ENCODE assay signal across 13 mouse cellular contexts in genomic region chr1:30362072-30362769, GRCm38 (mm10).
"Had no signal": no experiment of that assay in that cellular context is flagged by ENCODE, and none has a peak within 500 bp of the region (broad histone marks: within the 10 kb centered on the region; RNA-seq: fewer than 3 reads in every experiment).

No protein-coding gene starts in this region.

- H3K4me2 ChIP-seq: limb, embryonic 15.5 days; liver, embryonic 12.5 days; lung, embryonic 14.5 days; neural tube, embryonic 12.5 days had no signal

- H3K27ac ChIP-seq: limb, embryonic 15.5 days; liver, embryonic 12.5 days; neural tube, embryonic 12.5 days had no signal

- H3K4me1 ChIP-seq: limb, embryonic 15.5 days; liver, embryonic 12.5 days; neural tube, embryonic 12.5 days had no signal

- H3K9ac ChIP-seq: limb, embryonic 15.5 days; liver, embryonic 12.5 days; lung, embryonic 14.5 days; neural tube, embryonic 12.5 days had no signal

- ATAC-seq: intestine, postnatal 0 days; liver, embryonic 12.5 days had no signal

- DNase-seq: kidney, adult 8-10 months; kidney, postnatal 25 days; layer of hippocampus, adult 9-11 months; layer of hippocampus, postnatal 36 days; lung, embryonic 14.5 days; lung, postnatal 10 days; lung, postnatal 4 days; right cerebral cortex, postnatal 14 days had no signal

- H3K27me3 ChIP-seq: limb, embryonic 15.5 days; liver, embryonic 12.5 days; neural tube, embryonic 12.5 days had no signal

- H3K9me3 ChIP-seq: limb, embryonic 15.5 days; liver, embryonic 12.5 days; neural tube, embryonic 12.5 days had no signal

- H3K4me3 ChIP-seq: limb, embryonic 15.5 days; liver, embryonic 12.5 days; myocyte; neural tube, embryonic 12.5 days had no signal

- H3K36me3 ChIP-seq: limb, embryonic 15.5 days; liver, embryonic 12.5 days; neural tube, embryonic 12.5 days had no signal
